9 mouse cellular contexts compared by ENCODE assay signal in genomic region chr1:179261496-179261966, GRCm38 (mm10).
DNase-seq lines count a peak whose midpoint lies in the region; ATAC-seq and TF ChIP-seq lines count a peak whose summit lies in the region.
"Had no signal": no experiment of that assay in that cellular context is flagged by ENCODE, and none has a peak within 500 bp of the region (broad histone marks: within the 10 kb centered on the region; RNA-seq: fewer than 3 reads in every experiment).

No protein-coding gene starts in this region.

- peak; percentile 9 to 42 for DNase-seq in left cerebral cortex, adult 18-20 months (ENCODE audit: low spot score in 2 of 2)
- DNase-seq in left cerebral cortex, adult 11 months (ENCODE audit: low spot score): no peak
- DNase-seq in cerebellum, postnatal 10 days: peak; percentile 25 to 46
- DNase-seq in hindbrain, embryonic 10.5 days (ENCODE audit: low spot score): no peak
- DNase-seq in midbrain, embryonic 14.5 days: peak; percentile 56
- no peak for DNase-seq in spleen, adult 12 weeks (ENCODE audit: low spot score)
- DNase-seq in spleen, postnatal 36 days (ENCODE audit: low spot score in 2 of 2): no peak
- no peak for DNase-seq in gastrocnemius, adult 2 months

- H3K27ac ChIP-seq in hindbrain, embryonic 10.5 days: peak overlapping the region; percentile 24; the same call in 1 of the 2 replicates
- peak overlapping the region; percentile 74 for H3K27ac ChIP-seq in midbrain, embryonic 14.5 days (replicated peaks; ENCODE audit: low read depth, low read length)
- no peak overlapping the region for H3K27ac ChIP-seq in gastrocnemius, adult 2 months
- H3K27ac ChIP-seq: liver, embryonic 14.5 days had no signal

- peaks cover 12% of the 10 kb centered on the region; the same call in 1 of the 2 replicates for H3K4me1 ChIP-seq in hindbrain, embryonic 10.5 days (replicated peaks)
- peaks cover 10% of the 10 kb centered on the region for H3K4me1 ChIP-seq in midbrain, embryonic 14.5 days (ENCODE audit: control insufficient read depth, insufficient read depth, low read length)

- peak overlapping the region; percentile 24; the same call in 1 of the 2 replicates for H3K9ac ChIP-seq in midbrain, embryonic 14.5 days (replicated peaks; ENCODE audit: low read length)
- H3K9ac ChIP-seq: liver, embryonic 14.5 days had no signal

- WGBS in hindbrain, embryonic 10.5 days: 67% methylated on average over 11 of the region's 11 CpGs
- 41% methylated on average over 11 of the region's 11 CpGs for WGBS in midbrain, embryonic 14.5 days

- intact Hi-C loops in gastrocnemius, adult 2 months (cut with DNase I): no loop called here

- ATAC-seq in midbrain, embryonic 14.5 days (ENCODE audit: low FRiP score, low TSS enrichment): no peak

- H3K27me3 ChIP-seq in hindbrain, embryonic 10.5 days (ENCODE audit: insufficient read depth, poor library complexity, severe bottlenecking): no peaks in the 10 kb centered on the region
- H3K27me3 ChIP-seq in midbrain, embryonic 14.5 days (ENCODE audit: control insufficient read depth, insufficient read depth, low read length): no peaks in the 10 kb centered on the region

- H3K36me3 ChIP-seq in hindbrain, embryonic 10.5 days: no peaks in the 10 kb centered on the region
- no peaks in the 10 kb centered on the region for H3K36me3 ChIP-seq in midbrain, embryonic 14.5 days (ENCODE audit: control insufficient read depth, insufficient read depth, low read length)

- TF ChIP-seq CTCF in gastrocnemius, adult 2 months (IDR thresholded peaks at IDR 0.05): no peak

- no peak overlapping the region for H3K4me3 ChIP-seq in hindbrain, embryonic 10.5 days
- no peak overlapping the region for H3K4me3 ChIP-seq in midbrain, embryonic 14.5 days (replicated peaks; ENCODE audit: low read depth, low read length)
- H3K4me3 ChIP-seq in gastrocnemius, adult 2 months: no peak overlapping the region

- H3K4me2 ChIP-seq in midbrain, embryonic 14.5 days (ENCODE audit: low read length): no peak overlapping the region

- no peaks in the 10 kb centered on the region for H3K9me3 ChIP-seq in hindbrain, embryonic 10.5 days
- no peaks in the 10 kb centered on the region for H3K9me3 ChIP-seq in midbrain, embryonic 14.5 days (ENCODE audit: control insufficient read depth, low read length)

Comparison
In these comparisons a context has a peak if more than half of its experiments do, and no peak if none do; other contexts are left out.
1. DNase-seq: peak in left cerebral cortex, adult 18-20 months (2 of 2), cerebellum, postnatal 10 days (2 of 2) and midbrain, embryonic 14.5 days (single experiment); none in left cerebral cortex, adult 11 months (single experiment), hindbrain, embryonic 10.5 days (single experiment), spleen, adult 12 weeks (single experiment), spleen, postnatal 36 days (0 of 2) and gastrocnemius, adult 2 months (single experiment).